Mouse (Mus musculus): ENCODE data around the gene E030018B13Rik.
A peak's percentile ranks its signal among the peaks of the same experiment; 100 is the strongest.

E030018B13Rik gene

DNA sequence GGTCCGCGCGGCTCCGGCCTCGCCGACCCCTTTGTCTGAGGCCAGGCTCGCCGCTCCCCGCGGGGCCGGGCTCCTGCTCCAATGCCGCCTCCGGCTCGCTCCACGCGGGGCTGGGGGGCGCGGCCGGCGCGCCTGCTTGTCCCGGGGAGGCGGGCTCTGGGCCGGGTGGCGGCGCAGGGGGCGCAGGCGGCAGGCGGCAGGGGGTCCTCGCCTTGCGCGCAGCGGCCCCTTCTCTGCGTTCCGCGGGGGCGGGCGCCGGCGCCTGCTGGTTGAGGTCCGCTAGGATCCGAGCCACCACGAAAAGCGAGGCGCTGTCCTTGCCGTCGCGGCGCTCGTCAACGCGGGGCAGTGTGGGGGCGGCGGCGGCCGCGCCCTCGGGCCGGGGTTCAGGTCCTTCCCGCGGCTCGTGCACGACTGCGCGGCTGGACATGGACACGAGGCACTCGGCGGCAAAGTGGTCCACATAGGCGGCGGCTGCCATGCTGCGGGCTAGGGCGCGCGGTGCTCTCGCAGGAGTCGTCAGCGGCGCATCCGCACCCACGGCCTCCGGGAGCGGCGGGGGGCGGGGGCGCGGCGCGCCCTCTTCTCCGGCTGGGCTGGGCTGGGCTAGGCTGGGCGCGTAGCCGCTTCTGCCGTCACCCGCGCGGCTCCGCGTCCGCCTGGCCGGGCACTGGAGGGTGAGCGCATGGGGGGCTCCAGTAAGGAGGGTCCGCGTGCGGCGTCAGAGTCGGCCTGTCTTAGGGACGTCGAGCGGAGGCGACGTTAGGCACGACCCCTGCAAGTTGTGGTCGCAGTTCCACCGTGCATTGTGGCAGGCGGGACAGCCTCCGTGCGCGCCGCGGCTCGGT lies 21.6 kb downstream of the E030018B13Rik start:
- peak; percentile 73 for DNase-seq (ENCODE audit: inconsistent ontology term)

DNA sequence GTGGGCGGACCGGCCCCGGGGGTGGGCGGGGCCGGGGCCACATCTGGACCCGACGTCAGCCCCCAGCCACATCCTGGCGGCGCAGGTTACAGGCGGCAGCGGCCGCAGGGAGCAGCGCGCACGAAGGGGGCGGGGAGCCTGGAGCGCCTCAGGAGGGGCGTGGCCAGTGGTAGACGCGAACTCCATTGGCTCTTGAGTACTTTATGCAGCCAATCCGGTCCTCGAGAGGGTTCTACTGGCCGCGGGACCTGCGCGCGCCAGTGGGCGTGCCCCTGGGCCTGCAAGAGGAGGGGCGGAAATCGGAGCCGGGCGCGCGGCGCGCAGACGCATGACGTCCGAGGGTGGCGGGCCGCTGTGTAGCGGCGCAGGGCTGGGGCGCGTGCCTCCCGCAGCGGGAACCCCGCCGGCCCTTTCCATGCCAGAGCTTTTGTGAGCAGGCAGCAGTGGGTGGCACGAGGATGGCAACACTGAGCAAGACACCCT lies 22.3 kb downstream of the E030018B13Rik start, which contains the start of gene Klf13:
Klf13 (minus strand) TSS at position 2 of the 483 bp plus-strand sequence.
- peak; percentile 99 for DNase-seq (ENCODE audit: inconsistent ontology term)

DNA sequence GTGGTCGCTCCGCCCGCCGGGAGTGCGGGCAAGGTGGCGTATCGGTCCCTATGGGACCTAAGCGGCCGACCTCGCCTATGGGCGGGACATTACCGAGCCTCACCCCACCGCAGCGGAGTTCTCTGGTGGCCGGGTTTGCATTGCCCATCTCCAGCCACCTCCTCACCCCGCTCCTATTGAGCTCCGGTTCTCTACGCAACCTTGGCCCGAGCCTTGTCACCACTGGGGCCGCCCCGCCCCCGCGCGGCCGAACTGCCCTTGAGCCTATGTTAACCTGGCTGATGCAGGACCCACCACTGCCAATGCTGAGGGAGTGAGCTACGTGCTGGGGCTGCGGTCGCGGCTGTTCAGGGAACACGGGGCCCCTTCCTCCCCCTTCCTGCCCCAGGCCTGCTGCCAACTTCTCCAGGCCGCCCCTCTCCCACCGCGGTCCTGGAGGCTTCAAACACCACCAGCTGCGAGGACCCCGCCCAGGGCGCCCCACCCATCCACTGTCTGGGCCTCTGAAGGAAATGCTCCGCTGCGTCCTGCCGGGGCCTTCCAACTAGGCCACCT lies 22.8 kb downstream of the E030018B13Rik start:
- peak; percentile 79 for DNase-seq (ENCODE audit: inconsistent ontology term)

DNA sequence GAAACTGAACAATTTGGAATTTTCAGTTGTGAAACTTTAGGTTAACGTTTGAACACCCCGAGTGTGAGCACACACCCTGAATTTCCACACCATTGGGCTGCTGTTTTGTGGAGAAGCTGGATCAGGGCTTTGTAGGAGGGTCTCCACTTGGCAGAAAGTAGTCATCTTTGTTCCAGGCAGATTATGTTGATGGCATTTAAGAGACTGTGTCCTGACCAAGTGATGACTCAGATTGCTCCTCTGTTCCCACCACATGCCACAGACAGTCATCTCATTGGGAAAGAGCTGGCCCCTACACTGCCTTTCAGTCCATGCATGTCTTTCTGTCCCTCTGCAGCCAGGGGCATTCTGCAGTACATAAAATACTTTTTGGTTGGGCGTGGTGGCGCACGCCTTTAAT lies 23.7 kb downstream of the E030018B13Rik start:
- DNase-seq (ENCODE audit: inconsistent ontology term), result peak; percentile 59

DNA sequence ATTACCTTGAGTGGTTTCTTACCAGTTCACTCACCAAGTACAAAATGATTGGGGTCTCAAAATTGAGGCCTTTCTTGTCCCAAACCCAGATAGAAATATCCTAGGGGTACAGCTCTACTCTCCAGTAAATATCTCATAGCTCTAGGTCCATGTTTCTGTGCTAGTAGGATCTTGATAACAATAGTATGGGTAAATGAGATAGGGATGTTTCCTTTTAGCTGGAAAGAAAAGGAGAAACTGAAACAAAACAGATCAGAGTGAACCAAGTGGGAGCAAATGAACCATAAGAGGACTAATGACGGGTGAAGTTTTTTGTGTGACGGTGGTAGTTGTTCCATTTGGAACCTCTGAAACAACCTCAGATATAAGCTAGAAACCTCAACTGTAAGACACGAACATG lies 24.4 kb downstream of the E030018B13Rik start:
- DNase-seq (ENCODE audit: inconsistent ontology term), result no peak

DNA sequence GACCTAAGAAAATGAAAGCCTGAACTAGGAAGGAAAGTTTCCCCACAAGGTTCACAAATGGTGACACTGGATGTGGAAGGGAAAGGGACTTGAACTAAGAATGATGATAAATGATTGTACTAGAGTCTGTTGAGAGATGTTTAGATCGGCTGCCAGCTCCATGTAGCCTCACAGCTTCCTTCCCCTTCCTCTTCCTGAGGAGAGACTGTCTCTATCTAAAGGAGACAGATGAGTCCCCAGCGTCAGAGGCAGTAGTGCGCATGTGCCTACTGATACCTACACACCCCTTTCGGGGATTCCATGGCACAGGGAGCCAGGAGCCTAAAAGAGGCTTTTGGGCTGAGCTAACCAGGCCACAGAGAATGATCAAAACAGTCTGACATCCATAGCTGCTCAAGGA lies 24.8 kb downstream of the E030018B13Rik start:
- no peak for DNase-seq (ENCODE audit: inconsistent ontology term)

DNA sequence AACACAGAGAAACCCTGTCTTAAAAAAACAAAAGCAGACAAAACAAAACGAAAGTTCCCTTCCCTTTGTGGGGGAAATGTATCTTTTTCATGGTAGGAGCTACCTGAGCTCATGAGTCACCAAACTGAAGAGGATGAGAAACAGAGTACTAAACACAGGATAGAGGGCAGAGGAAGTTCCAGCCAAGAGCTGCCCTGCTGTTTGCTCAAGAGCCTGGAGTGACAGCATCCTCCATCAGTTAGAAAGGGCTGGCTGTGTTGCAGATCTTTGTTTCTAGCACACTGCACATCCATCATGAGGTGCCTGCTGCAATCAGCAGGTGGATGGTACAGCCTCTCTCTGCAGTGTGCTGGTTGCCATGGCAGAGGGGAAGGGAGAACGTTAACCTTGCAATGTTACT lies 27.3 kb downstream of the E030018B13Rik start:
- no peak for DNase-seq (ENCODE audit: inconsistent ontology term)

DNA sequence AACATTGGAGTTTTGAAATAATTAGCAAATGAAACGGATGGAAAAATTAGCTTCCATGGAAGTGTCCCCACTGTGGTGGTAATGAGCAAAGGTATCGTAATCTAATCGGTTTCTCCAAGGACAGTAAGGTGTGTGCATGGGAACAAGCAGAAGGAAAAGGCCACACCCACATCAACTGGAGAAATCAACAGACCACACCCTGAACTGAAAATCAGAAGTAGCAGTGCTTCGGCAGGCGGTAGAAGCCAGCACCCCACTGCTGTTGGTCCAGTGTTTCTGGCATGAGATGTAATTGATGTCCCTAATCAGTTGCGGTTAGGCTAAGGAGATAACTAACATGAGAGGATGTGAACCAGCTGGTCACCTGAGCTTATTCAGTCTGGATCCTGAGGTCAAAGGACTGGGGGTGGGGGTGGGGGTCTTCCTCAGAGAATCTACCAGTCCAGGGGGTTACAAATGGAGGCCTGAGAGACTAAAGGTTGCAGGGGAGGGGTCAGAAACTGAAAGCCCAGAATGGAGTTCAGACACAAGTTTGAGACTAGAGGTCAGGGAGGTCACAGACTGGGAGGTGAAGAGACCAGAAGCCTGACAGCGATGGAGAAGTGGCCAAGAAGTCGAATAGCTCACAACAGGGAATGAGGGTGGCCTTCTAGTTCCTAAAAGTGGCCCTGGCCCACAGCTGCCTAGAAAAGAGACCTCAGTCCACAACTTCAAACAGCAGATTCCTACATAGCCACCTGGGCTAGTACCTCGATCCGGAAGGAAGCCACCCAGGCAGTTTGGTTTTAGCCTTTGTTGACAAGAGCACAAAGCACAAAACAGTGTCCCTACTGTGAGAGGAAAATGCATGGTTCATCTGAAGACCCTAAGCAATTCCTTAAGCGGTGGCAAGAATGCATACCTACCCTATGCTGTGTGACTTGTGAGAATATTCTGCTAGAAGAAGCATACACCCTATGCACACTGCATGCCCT lies 31.1 kb downstream of the E030018B13Rik start:
- DNase-seq (ENCODE audit: inconsistent ontology term), result no peak

DNA sequence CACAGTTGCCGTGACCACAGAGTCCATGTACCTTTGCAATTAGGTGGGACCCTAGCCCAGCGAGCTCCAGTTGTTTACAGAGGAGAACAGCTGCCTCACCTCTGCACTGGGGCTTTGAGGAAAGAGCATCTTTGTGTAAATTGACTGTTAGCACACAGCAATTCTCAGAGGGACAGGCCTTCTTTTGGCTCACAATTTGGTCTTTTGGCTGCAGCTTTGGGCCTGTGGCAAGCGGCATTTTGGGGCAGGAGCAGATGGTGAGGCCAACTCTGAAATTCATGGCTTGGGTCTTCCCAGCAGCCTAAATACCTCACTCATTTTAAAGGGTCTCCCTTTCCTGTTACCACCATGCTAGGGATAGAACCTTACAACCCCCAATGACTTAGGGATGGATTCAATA lies 32.5 kb downstream of the E030018B13Rik start:
- no peak for DNase-seq (ENCODE audit: inconsistent ontology term)

DNA sequence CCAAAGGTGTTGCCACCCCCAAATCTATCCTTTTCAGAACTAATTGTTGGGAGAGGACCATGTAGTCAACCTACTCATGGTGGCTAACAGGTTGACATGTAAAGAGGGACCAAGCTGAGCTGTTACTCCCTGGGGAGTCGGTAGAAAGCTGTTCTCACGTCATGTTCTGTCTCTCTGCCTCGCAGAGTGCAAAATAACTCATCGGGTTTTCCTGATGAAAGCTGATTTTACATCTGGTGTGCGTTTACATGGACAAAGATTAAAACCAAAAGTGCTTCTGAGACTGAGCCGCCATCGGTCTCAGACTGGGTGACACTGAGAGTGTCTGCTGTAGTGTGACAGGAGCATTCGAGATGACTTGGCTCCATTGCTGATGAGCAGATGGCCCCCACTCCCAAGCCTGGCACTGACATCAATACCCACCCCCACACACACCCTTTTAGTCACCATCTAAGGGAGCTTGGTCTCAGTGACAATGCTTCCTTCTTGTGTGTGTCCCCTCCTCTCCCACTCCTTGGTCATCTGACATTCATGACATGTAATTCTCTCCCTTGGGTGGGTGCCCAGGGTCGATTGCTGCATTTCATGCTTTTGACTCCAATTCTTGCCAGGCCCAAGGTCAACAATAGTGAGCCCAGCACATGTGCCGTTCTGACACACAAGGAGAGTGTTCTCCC lies 34.4 kb downstream of the E030018B13Rik start:
- no peak for DNase-seq (ENCODE audit: inconsistent ontology term)

DNA sequence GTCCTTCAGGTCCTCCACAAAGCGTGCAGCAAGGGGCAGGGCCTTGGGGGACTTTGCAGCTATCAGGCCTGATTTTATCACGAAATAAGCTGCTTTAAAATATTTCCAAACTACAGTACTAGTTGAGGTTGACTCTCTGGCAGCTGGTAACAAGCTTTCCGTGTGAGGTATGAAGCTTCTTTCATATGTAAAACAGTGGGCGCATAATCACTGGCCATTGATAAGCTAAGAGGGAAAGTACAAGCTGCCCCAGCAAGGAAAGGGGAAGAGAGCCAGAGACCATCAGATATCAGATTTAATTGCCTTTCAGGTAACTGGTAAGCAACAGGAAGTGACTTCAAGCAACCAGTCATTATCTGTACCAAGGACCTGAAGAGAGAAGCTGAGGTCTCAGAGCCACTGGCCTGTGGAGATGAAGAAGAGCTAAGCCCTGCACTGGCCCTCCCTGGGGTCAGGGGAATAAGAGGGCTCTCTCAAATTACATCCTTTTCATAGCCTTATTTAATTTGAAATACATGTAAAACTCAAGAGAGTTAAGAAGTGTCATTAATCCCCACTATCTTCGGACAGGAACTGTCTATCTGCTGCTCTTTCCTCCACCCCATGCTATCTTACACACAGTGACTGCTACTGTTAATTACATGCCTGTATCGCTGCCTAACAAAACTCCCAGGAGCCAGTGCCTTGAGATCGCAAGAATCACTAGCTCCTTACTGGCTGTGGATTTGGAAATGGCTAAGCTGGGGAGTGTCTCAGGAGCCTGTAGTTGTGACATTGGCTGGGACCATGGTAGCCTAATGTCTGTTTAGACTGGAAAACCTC lies 35.6 kb downstream of the E030018B13Rik start:
- DNase-seq (ENCODE audit: inconsistent ontology term), result no peak

DNA sequence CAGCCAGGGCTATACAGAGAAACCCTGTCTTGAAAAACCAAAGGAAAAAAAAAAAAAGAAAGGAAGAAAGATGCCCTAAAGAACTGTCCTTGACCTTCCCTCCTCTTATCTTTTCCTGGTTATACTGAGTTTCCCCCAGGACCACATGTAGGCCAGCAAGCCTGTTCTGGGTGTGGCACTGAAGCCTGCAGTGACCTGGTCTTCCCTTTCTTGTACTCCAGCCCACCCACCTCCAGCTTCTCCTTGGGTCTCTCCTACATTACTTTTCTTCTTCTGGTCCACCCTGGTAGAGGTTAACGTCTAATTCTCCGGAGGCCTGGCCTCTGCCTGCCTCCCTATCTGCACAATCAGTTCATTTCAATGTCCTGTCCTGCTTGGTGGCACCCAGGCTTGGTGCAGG lies 38.8 kb downstream of the E030018B13Rik start:
- no peak for DNase-seq (ENCODE audit: inconsistent ontology term)

DNA sequence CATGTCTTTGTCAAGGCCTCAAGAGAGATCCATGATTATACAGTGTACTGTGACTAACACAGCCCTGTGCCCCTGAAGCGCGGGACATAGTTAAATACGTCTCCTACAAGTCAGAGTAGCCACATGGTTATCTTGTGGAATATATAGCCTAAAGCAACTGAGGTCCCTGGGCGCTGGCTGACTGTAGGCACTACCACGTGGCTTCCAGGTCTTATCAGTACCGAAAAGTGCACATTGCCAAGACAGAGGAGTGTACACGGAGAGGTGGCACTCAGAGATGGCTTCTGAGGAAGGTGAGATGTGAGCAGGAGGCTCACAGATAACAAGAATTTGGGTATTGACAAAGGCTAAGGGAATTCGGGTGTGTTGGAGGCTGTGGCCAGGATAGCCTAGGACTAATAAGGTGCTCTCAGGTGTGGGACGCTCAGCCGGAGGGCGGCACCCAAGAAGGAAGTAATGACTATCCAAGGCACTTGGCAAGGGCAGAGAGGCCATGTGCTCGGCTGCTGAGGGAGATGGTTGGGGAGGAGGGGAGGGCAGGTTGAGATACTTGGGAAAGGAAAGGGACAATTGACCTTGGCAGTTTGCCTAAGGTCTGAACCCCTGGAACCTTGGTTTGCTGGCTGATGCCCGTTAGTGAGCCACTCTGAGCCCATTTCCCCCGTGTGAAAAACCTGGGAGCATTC lies 39.6 kb downstream of the E030018B13Rik start:
- DNase-seq (ENCODE audit: inconsistent ontology term), result no peak

DNA sequence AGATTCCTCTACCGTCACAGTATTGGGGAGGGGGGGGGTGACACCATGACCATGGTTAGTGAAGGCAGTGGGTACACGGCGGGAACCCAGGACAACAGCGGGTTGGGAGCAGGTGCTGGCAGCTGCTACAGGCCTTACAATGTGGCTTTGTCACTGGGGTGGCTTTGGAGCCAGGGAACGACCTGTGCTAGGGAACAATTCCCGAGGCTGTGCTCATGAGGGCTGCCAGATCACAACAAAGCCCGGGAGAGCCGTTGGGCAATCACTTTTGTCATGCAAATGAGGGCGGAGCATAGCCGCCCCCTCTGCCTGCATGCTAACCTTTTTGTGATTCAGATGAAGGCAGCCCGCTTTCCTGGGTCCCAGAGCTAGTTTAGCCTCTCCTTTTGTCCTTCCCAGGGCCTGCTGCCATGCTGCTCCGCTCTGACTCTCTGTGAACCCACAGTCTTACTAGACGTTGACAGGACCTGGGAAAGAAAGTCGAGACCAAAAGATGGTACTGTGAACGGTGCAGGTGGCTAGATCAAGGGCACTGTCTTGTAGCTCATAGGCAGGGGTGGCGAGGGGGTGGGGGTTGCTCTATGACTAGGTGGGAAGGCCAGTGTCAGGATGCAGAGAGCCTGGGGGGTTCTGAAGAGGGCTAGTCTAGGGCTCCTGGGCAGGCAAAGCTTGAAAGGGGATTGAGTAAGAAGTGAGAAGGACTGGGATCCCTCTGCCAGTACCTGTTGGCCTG lies 40.5 kb downstream of the E030018B13Rik start:
- peak; percentile 89 for DNase-seq (ENCODE audit: inconsistent ontology term)

DNA sequence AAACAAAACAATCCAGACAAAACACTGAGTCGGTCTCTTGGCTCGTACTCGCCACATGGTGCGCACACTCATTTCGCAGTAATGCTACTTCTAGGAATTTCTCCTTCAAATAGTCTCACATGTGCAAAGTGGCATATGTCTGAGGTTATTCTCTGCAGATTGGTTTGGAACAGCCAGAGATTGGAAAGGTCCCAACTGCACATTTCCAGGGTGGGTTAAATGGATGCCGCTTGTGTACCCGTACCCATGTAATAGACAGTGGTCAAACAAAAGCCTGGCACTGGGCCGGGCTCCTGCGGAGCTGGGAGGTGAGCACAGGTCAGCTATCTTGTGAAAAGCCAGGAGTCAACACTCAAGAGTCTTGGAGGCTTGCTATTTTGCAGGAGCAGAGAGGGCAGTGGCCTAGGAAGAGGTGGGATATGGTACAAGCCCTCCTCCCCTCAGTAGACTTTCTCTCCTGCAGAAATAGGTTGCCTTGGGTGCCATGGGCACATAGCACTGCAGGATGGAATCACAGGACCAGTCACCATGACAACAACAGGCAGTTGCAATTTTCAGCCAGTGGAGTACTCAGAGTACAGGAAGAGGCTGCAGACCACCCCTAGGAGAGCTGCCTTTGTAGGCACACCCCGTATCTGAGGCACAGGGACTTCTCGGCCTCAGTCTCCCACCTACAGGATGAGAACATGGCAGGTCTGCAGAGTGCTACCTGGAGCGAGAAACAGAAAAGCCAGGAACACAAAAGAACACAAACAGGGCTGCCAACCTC lies 41.4 kb downstream of the E030018B13Rik start:
- DNase-seq (ENCODE audit: inconsistent ontology term), result no peak

DNA sequence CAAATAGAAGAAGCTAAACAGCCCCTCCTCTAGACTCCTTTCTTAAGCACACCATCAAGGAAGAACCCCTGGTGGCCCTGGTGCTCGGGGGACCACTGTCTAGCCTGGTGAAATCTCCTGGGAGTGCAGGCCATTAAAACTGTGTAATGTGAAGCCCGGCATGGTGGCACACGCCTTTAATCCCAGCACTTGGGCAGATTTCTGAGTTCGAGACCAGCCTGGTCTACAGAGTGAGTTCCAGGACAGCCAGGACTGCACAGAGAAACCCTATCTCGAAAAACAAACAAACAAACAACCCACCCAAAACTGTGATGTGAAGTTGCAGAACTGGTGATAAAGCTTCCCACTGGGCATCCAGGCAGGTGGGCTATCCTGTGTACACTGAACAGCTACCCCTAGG lies 47.0 kb downstream of the E030018B13Rik start:
- DNase-seq (ENCODE audit: inconsistent ontology term), result no peak

DNA sequence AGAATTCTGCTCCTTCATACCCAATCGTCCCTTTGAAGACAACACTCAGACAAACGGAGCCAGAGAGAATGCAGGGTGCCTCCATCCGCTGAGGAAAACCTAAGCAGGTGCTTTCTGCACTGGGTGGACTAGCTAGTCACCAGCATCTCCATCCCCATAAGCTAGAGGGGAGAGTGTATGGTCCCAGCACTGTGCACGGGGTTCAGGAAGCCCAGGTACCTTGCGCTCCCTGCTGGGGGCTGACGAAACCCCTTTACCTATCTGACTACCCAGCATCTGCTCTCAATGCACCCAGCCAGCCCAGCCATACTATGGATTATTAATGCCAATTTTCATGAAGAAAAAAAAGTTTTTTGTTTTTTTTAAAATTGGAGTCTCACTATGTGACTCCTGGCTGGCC lies 47.5 kb downstream of the E030018B13Rik start:
- DNase-seq (ENCODE audit: inconsistent ontology term), result no peak

DNA sequence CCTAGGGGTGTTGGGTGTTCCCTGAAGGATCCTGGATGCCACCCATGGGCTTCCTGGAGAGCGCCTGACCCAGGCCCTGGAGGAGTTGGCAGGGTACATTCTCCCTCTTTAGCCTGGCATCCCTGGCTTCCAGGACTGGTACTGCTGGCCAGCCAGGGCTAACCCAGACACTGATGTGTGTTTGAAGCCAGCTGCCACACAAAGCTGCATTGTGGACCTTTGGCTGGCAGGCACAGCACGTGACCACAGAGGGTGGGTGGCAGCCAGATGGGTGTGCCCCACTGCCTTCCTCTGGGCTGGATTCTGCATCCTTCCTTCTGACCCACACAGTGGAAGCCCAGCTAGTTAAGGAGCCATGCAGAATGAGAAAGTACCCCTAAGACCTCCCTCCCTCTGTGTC lies 48.5 kb downstream of the E030018B13Rik start:
- peak; percentile 89 for DNase-seq (ENCODE audit: inconsistent ontology term)

Measured in Muller cell, postnatal 12 days (primary cell).